29 mouse cellular contexts compared by ENCODE assay signal in the genomic region with DNA sequence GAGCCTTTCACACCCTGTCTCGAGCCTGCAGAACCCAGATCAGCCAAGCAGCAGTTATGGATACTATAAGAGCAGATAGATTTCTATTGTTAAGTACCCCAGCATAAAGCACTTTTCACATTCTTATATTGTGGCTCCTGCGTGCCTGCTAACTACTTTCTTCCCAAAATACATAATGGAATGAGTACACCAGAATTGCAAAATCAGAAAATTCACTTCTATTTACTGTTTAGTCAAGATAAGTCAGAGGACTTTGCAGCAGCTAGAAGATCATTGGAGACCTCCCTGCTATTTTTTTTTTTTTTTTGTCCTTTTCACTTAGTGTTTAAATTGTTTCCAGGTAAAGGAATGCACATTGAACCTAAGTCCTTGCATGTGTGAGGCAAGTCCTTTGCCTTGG. TPM values are rescaled to one million over a fixed set of nuclear protein-coding genes. Genes with fewer than 3 reads are reported as not detected.
"Had no signal": no experiment of that assay in that cellular context is flagged by ENCODE, and none has a peak within 500 bp of the region (broad histone marks: within the 10 kb centered on the region; RNA-seq: fewer than 3 reads in every experiment).

No protein-coding gene starts in this region.

- H3K9ac ChIP-seq: embryonic facial prominence, embryonic 12.5 days; embryonic facial prominence, embryonic 13.5 days; embryonic facial prominence, embryonic 15.5 days; forebrain, embryonic 12.5 days; forebrain, embryonic 13.5 days; forebrain, embryonic 15.5 days; forebrain, postnatal 0 days had no signal

- H3K27me3 ChIP-seq: embryonic facial prominence, embryonic 12.5 days; embryonic facial prominence, embryonic 13.5 days; embryonic facial prominence, embryonic 15.5 days; forebrain, embryonic 12.5 days; forebrain, embryonic 13.5 days; forebrain, embryonic 15.5 days had no signal

- H3K4me2 ChIP-seq: embryonic facial prominence, embryonic 12.5 days; embryonic facial prominence, embryonic 13.5 days; embryonic facial prominence, embryonic 15.5 days; forebrain, embryonic 12.5 days; forebrain, embryonic 13.5 days; forebrain, embryonic 15.5 days had no signal

- H3K27ac ChIP-seq: embryonic facial prominence, embryonic 10.5 days; embryonic facial prominence, embryonic 12.5 days; embryonic facial prominence, embryonic 13.5 days; embryonic facial prominence, embryonic 15.5 days; forebrain, embryonic 10.5 days; forebrain, embryonic 12.5 days; forebrain, embryonic 13.5 days; forebrain, embryonic 15.5 days; gastrocnemius, adult 2 months; heart, adult 2 months had no signal

- ATAC-seq: forebrain, embryonic 13.5 days; forebrain, embryonic 14.5 days; forebrain, embryonic 15.5 days; forebrain, embryonic 16.5 days; forebrain, postnatal 0 days had no signal

- H3K4me1 ChIP-seq: embryonic facial prominence, embryonic 12.5 days; embryonic facial prominence, embryonic 13.5 days; embryonic facial prominence, embryonic 15.5 days; forebrain, embryonic 12.5 days; forebrain, embryonic 13.5 days; forebrain, embryonic 15.5 days had no signal

- DNase-seq: cerebellum, adult 2 months; cerebellum, adult 8-10 months; cerebellum, adult 9-10 months; cerebellum, adult 9-11 months; cerebellum, postnatal 10 days; cerebellum, postnatal 14 days; cerebellum, postnatal 25 days; cerebellum, postnatal 36 days; embryo, embryonic 11 days; forebrain, postnatal 0 days; gastrocnemius, adult 2 months; gastrocnemius, postnatal 10 days; gastrocnemius, postnatal 14 days; gastrocnemius, postnatal 25 days; gastrocnemius, postnatal 36 days; heart, adult 11 months; heart, adult 18-20 months; heart, adult 2 months had no signal

- H3K4me3 ChIP-seq: embryonic facial prominence, embryonic 10.5 days; embryonic facial prominence, embryonic 12.5 days; embryonic facial prominence, embryonic 13.5 days; embryonic facial prominence, embryonic 15.5 days; erythroblast, embryonic 14.5 days; forebrain, embryonic 10.5 days; forebrain, embryonic 12.5 days; forebrain, embryonic 13.5 days; forebrain, embryonic 15.5 days; gastrocnemius, adult 2 months; heart, adult 2 months had no signal

- H3K9me3 ChIP-seq: embryonic facial prominence, embryonic 10.5 days; embryonic facial prominence, embryonic 12.5 days; embryonic facial prominence, embryonic 13.5 days; embryonic facial prominence, embryonic 15.5 days; forebrain, embryonic 10.5 days; forebrain, embryonic 12.5 days; forebrain, embryonic 13.5 days; forebrain, embryonic 15.5 days had no signal

- H3K36me3 ChIP-seq: embryonic facial prominence, embryonic 10.5 days; embryonic facial prominence, embryonic 12.5 days; embryonic facial prominence, embryonic 13.5 days; embryonic facial prominence, embryonic 15.5 days; forebrain, embryonic 10.5 days; forebrain, embryonic 12.5 days; forebrain, embryonic 15.5 days had no signal

RNA-seq across cellular contexts. Expression of gene Lifr, which starts 38.3 kb away (rescaled TPM):
- polyA plus RNA-seq: erythroblast, embryonic 14.5 days had no signal
